11 mouse cellular contexts compared by ENCODE assay signal in genomic region chr4:150280002-150280401, GRCm38 (mm10). TPM values are rescaled to one million over a fixed set of nuclear protein-coding genes. Genes with fewer than 3 reads are reported as not detected.
DNase-seq lines count a peak whose midpoint lies in the region; ATAC-seq lines count a peak whose summit lies in the region.
"Had no signal": no experiment of that assay in that cellular context is flagged by ENCODE, and none has a peak within 500 bp of the region (broad histone marks: within the 10 kb centered on the region; RNA-seq: fewer than 3 reads in every experiment).

No protein-coding gene starts in this region.

- peak overlapping the region; percentile 99; the same call in 1 of the 2 replicates for H3K27ac ChIP-seq in hindbrain, embryonic 10.5 days
- no peak overlapping the region for H3K27ac ChIP-seq in hindbrain, embryonic 16.5 days (ENCODE audit: low read depth, low read length)
- peak overlapping the region; percentile 97; the same call in 1 of the 2 replicates for H3K27ac ChIP-seq in embryonic facial prominence, embryonic 10.5 days (replicated peaks)
- 0 out of 2 replicates have a peak overlapping the region, but pooled peaks have one; percentile 97 for H3K27ac ChIP-seq in hindbrain, embryonic 11.5 days (ENCODE audit: low read depth, low read length)
- H3K27ac ChIP-seq in midbrain, embryonic 12.5 days (replicated peaks): peak overlapping the region; percentile 93; the same call in 1 of the 2 replicates

- H3K27me3 ChIP-seq in hindbrain, embryonic 10.5 days (ENCODE audit: insufficient read depth, poor library complexity, severe bottlenecking): no peaks in the 10 kb centered on the region
- no peaks in the 10 kb centered on the region for H3K27me3 ChIP-seq in hindbrain, embryonic 16.5 days (replicated peaks; ENCODE audit: control insufficient read depth, insufficient read depth, low read length)
- no peaks in the 10 kb centered on the region for H3K27me3 ChIP-seq in embryonic facial prominence, embryonic 10.5 days (replicated peaks; ENCODE audit: low read depth, poor library complexity, severe bottlenecking)
- H3K27me3 ChIP-seq in hindbrain, embryonic 11.5 days (ENCODE audit: control insufficient read depth, insufficient read depth, low read length): no peaks in the 10 kb centered on the region
- no peaks in the 10 kb centered on the region for H3K27me3 ChIP-seq in midbrain, embryonic 12.5 days

- no peaks in the 10 kb centered on the region for H3K36me3 ChIP-seq in hindbrain, embryonic 10.5 days
- no peaks in the 10 kb centered on the region for H3K36me3 ChIP-seq in hindbrain, embryonic 16.5 days (ENCODE audit: control insufficient read depth, insufficient read depth, low read length)
- no peaks in the 10 kb centered on the region for H3K36me3 ChIP-seq in embryonic facial prominence, embryonic 10.5 days (replicated peaks)
- no peaks in the 10 kb centered on the region for H3K36me3 ChIP-seq in hindbrain, embryonic 11.5 days (ENCODE audit: control insufficient read depth, insufficient read depth, low read length)
- no peaks in the 10 kb centered on the region for H3K36me3 ChIP-seq in midbrain, embryonic 12.5 days

- H3K4me3 ChIP-seq in hindbrain, embryonic 10.5 days: peak overlapping the region; percentile 100; the same call in 1 of the 2 replicates
- H3K4me3 ChIP-seq in hindbrain, embryonic 16.5 days (ENCODE audit: low read length): no peak overlapping the region
- no peak overlapping the region for H3K4me3 ChIP-seq in embryonic facial prominence, embryonic 10.5 days
- no peak overlapping the region for H3K4me3 ChIP-seq in hindbrain, embryonic 11.5 days (ENCODE audit: low read depth, low read length)
- no peak overlapping the region for H3K4me3 ChIP-seq in midbrain, embryonic 12.5 days

- no peaks in the 10 kb centered on the region for H3K9me3 ChIP-seq in hindbrain, embryonic 10.5 days
- H3K9me3 ChIP-seq in hindbrain, embryonic 16.5 days (ENCODE audit: control insufficient read depth, low read length): no peaks in the 10 kb centered on the region
- no peaks in the 10 kb centered on the region for H3K9me3 ChIP-seq in embryonic facial prominence, embryonic 10.5 days
- H3K9me3 ChIP-seq in hindbrain, embryonic 11.5 days (ENCODE audit: control insufficient read depth, low read length): no peaks in the 10 kb centered on the region
- no peaks in the 10 kb centered on the region for H3K9me3 ChIP-seq in midbrain, embryonic 12.5 days

- 74% methylated on average over 2 of the region's 2 CpGs for WGBS in hindbrain, embryonic 10.5 days
- 55% methylated on average over 2 of the region's 2 CpGs for WGBS in hindbrain, embryonic 16.5 days
- 82% methylated on average over 2 of the region's 2 CpGs for WGBS in embryonic facial prominence, embryonic 10.5 days
- 80% methylated on average over 2 of the region's 2 CpGs for WGBS in hindbrain, embryonic 11.5 days
- 73% methylated on average over 2 of the region's 2 CpGs for WGBS in midbrain, embryonic 12.5 days

- no peak for ATAC-seq in hindbrain, embryonic 16.5 days
- ATAC-seq in hindbrain, embryonic 11.5 days (ENCODE audit: low FRiP score): no peak
- no peak for ATAC-seq in midbrain, embryonic 12.5 days (ENCODE audit: low FRiP score, low read depth)
- ATAC-seq: activated CD4-positive, CD25-positive, alpha-beta regulatory T cell, adult 4 months had no signal

- no peak for DNase-seq in hindbrain, embryonic 10.5 days (ENCODE audit: low spot score)
- no peak for DNase-seq in embryonic facial prominence, embryonic 10.5 days (ENCODE audit: low spot score)
- no peak for DNase-seq in hindbrain, embryonic 11.5 days (ENCODE audit: low spot score)
- no peak for DNase-seq in spleen, postnatal 10 days (ENCODE audit: low spot score in 2 of 2)
- DNase-seq in frontal cortex, postnatal 36 days (ENCODE audit: low spot score in 2 of 2): no peak
- DNase-seq: kidney, adult 11 months; layer of hippocampus, postnatal 36 days; lung, adult 18-20 months had no signal

- no peak overlapping the region for H3K4me2 ChIP-seq in hindbrain, embryonic 16.5 days (ENCODE audit: low read length)
- H3K4me2 ChIP-seq in hindbrain, embryonic 11.5 days (replicated peaks; ENCODE audit: low read depth, low read length): no peak overlapping the region
- H3K4me2 ChIP-seq in midbrain, embryonic 12.5 days (replicated peaks): no peak overlapping the region

- peaks cover 27% of the 10 kb centered on the region for H3K4me1 ChIP-seq in hindbrain, embryonic 10.5 days (replicated peaks)
- H3K4me1 ChIP-seq in hindbrain, embryonic 16.5 days (ENCODE audit: control insufficient read depth, insufficient read depth, low read depth, low read length): peaks cover 8% of the 10 kb centered on the region
- H3K4me1 ChIP-seq in embryonic facial prominence, embryonic 10.5 days: peaks cover 27% of the 10 kb centered on the region
- 0 out of 2 replicates have a peak, but pooled peaks cover 3% of the 10 kb centered on the region for H3K4me1 ChIP-seq in hindbrain, embryonic 11.5 days (replicated peaks; ENCODE audit: control insufficient read depth, insufficient read depth, low read length)
- peaks cover 21% of the 10 kb centered on the region for H3K4me1 ChIP-seq in midbrain, embryonic 12.5 days

- H3K9ac ChIP-seq in hindbrain, embryonic 16.5 days (ENCODE audit: low read depth, low read length): no peak overlapping the region
- H3K9ac ChIP-seq in hindbrain, embryonic 11.5 days (ENCODE audit: low read depth, low read length): no peak overlapping the region
- no peak overlapping the region for H3K9ac ChIP-seq in midbrain, embryonic 12.5 days (replicated peaks)

RNA-seq across cellular contexts. Expression of gene Rere, which starts 1.4 kb away (rescaled TPM):
- polyA plus RNA-seq in hindbrain, embryonic 10.5 days (2016; fragmentation: Nextera tagmentation; extraction: Ambion mirVana): 29.4 and 40.4 TPM in 2 replicates
- polyA plus RNA-seq in hindbrain, embryonic 16.5 days (2015; fragmentation: Nextera tagmentation; extraction: Ambion mirVana): 25.4 and 27.2 TPM in 2 replicates
- 26.1 and 31.4 TPM in 2 replicates for polyA plus RNA-seq in embryonic facial prominence, embryonic 10.5 days (2016; fragmentation: Nextera tagmentation; extraction: Ambion mirVana)
- 40.5 and 50.0 TPM in 2 replicates for polyA plus RNA-seq in hindbrain, embryonic 11.5 days (2014; fragmentation: Nextera tagmentation; extraction: Ambion mirVana)
- polyA plus RNA-seq in midbrain, embryonic 12.5 days (2016; fragmentation: Nextera tagmentation; extraction: Ambion mirVana): 50.7 and 59.1 TPM in 2 replicates

RNA-seq across cellular contexts. Expression of gene Eno1, which starts 43.5 kb away (rescaled TPM):
- 2,517 and 3,327 TPM in 2 replicates for polyA plus RNA-seq in hindbrain, embryonic 10.5 days (2016; fragmentation: Nextera tagmentation; extraction: Ambion mirVana)
- 1,276 and 1,360 TPM in 2 replicates for polyA plus RNA-seq in hindbrain, embryonic 16.5 days (2015; fragmentation: Nextera tagmentation; extraction: Ambion mirVana)
- polyA plus RNA-seq in embryonic facial prominence, embryonic 10.5 days (2016; fragmentation: Nextera tagmentation; extraction: Ambion mirVana): 3,458 and 4,025 TPM in 2 replicates
- polyA plus RNA-seq in hindbrain, embryonic 11.5 days (2014; fragmentation: Nextera tagmentation; extraction: Ambion mirVana): 1,515 and 1,668 TPM in 2 replicates
- polyA plus RNA-seq in midbrain, embryonic 12.5 days (2016; fragmentation: Nextera tagmentation; extraction: Ambion mirVana): 1,057 and 1,083 TPM in 2 replicates
